Mouse (Mus musculus) midbrain, postnatal 0 days (tissue): ENCODE measurements at regions not wholly inside any gene's neighbourhood (a gene's known extent, or its start where the extent isn't known, plus 50 kb on each side); places are given as distances from the start of the nearest gene placed in this dataset.
A peak's percentile ranks its signal among the peaks of the same experiment; 100 is the strongest.

Source experiments
- ATAC-seq: fragments of 200-750 bp; cut with Nextera tagmentation; 2 replicates; pipeline ENCODE4 v1.8.0; 2017; ENCODE audit warnings: moderate number of reproducible peaks, mild to moderate bottlenecking, moderate TSS enrichment, moderate library complexity; ENCODE audit not compliant: low FRiP score
- DNase-seq: peaks from one replicate; pipeline ENCODE4 v3.0.0-alpha.2; 2015; ENCODE audit warnings: low spot score
- H3K27ac ChIP-seq: fragments of 300-500 bp; sonication (generic); 2 replicates; pipeline ENCODE4 v1.5.1; 2014; ENCODE audit warnings: low read depth, mild to moderate bottlenecking, low read length, mixed read lengths
- H3K27me3 ChIP-seq: fragments of 300-500 bp; sonication (generic); 2 replicates; pipeline ENCODE4 v1.6.1; 2014; ENCODE audit warnings: low read length, control low read depth, mixed read lengths; ENCODE audit not compliant: insufficient read depth
- H3K36me3 ChIP-seq: fragments of 300-500 bp; sonication (generic); 2 replicates; pipeline ENCODE4 v1.6.1; 2014; ENCODE audit warnings: low read length, control low read depth, mixed read lengths; ENCODE audit not compliant: insufficient read depth
- H3K4me1 ChIP-seq: fragments of 300-500 bp; sonication (generic); 2 replicates; pipeline ENCODE4 v1.6.1; 2014; ENCODE audit warnings: mild to moderate bottlenecking, control low read depth, antibody characterized with exemption, low read length, mixed read lengths; ENCODE audit not compliant: insufficient read depth
- H3K4me2 ChIP-seq: fragments of 300-500 bp; sonication (generic); 2 replicates; pipeline ENCODE4 v1.6.1; 2014; ENCODE audit warnings: low read depth, mild to moderate bottlenecking, low read length, mixed read lengths; ENCODE audit not compliant: poor library complexity, severe bottlenecking
- H3K4me3 ChIP-seq: fragments of 300-500 bp; sonication (generic); 2 replicates; pipeline ENCODE4 v1.5.1; 2014; ENCODE audit warnings: low read depth, mild to moderate bottlenecking, low read length, moderate library complexity
- H3K9ac ChIP-seq: fragments of 300-500 bp; sonication (generic); replicated peaks from 2 replicates; pipeline ENCODE4 v1.6.1; 2014; ENCODE audit warnings: mild to moderate bottlenecking, low read length, moderate library complexity, mixed read lengths; ENCODE audit not compliant: poor library complexity, severe bottlenecking
- H3K9me3 ChIP-seq: fragments of 300-500 bp; sonication (generic); 2 replicates; pipeline ENCODE4 v1.6.1; 2016; ENCODE audit warnings: low read length, control low read depth
- CTCF ChIP-seq: IDR thresholded peaks from 2 replicates; pipeline ENCODE4 v1.5.1; 2016; ENCODE audit warnings: antibody characterized with exemption, mild to moderate bottlenecking
- WGBS: fragments of 180-500 bp; shearing (Covaris S2); extraction: QIAGEN DNeasy Blood & Tissue Kit; methylation state at CpG from one replicate; pipeline ENCODE4 v1.1.7; 2014; 5-methylcytosine and 5-hydroxymethylcytosine counted together

DNA sequence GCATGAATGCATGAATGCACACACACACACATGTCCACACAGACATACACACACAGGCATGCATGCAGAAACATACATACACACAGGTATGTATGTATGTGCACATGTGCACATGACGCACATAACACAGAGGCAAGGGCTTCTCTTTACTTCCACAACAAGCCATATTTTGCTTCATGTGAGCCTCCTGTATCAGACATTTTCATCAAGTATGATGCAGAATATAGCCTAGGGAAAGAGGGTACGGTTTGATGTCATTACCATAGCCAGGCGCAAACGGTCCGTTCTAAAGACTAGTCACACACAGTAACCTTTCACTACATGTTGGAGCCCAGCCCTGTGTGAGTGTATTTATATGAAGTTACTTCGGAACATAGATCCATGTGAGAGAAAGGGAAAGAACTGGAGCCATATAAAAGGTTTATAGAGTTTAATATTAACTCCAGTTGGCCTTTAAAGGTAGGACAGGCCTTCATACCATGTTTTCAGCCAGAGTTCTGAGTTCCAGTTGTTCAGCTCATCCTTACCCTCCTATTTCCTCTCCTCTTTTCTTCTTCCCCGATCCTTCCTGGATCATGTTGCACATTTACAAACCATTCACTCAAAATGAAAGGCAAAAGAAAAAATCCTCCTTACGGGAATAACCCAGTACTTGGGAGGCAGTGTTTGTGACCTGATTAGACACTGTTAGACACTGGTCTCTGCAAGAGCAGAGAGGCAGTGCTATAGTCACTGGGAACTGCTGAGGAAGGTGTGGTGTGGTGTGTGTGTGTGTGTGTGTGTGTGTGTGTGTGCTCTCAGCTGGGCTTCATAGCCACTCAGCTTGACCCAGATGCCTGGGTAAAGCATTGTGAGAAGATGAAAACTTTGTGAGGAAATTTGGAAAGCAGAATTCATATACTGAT, 434.1 kb upstream of the Ccnh start:
- no peak for DNase-seq
- Histone ChIP-seq H3K4me1 (no peaks in the 10 kb centered on the region), H3K36me3 (no peaks in the 10 kb centered on the region), H3K27me3 (no peaks in the 10 kb centered on the region), H3K27ac (no peak overlapping the region), H3K4me3 (no peak overlapping the region), H3K9ac (no peak overlapping the region), H3K4me2 (no peak overlapping the region), H3K9me3 (no peaks in the 10 kb centered on the region)
- ATAC-seq, result no peak; the same call in 1 of the 2 replicates
- 73% methylated on average over 8 of the region's 8 CpGs for WGBS
- TF ChIP-seq CTCF, result no peak

DNA sequence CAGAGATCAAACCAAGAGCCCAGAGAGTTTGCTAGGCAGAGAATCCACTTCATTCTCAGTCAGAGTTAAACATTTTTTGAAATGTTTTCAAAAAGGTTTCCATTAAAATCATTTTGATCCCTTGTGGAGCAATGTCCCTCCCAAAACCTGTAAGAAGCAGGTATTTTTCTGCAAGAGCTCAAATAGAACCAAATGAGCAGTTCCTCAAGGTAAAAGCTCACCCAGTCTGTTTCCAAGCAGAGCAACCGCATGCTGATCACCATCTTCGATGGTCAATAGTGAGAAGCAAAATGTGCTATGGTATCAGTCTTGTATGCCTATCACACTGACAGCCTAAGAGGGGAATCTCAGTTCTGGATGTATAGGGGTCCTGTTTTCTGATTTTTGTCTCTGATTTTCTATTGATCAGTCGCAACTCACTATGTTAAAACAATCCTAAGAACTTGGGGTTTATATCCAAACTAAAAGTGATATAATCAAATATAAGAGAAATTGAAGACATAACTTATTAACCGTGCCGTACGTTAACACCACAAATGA, 432.3 kb upstream of the Ccnh start:
- Histone ChIP-seq H3K4me2 (no peak overlapping the region), H3K4me3 (no peak overlapping the region), H3K27ac (no peak overlapping the region), H3K9ac (no peak overlapping the region), H3K9me3 (no peaks in the 10 kb centered on the region), H3K27me3 (no peaks in the 10 kb centered on the region), H3K4me1 (no peaks in the 10 kb centered on the region), H3K36me3 (no peaks in the 10 kb centered on the region)
- no peak for TF ChIP-seq CTCF
- ATAC-seq (no peak), DNase-seq (no peak)
- WGBS, result 80% methylated on average over 6 of the region's 6 CpGs

DNA sequence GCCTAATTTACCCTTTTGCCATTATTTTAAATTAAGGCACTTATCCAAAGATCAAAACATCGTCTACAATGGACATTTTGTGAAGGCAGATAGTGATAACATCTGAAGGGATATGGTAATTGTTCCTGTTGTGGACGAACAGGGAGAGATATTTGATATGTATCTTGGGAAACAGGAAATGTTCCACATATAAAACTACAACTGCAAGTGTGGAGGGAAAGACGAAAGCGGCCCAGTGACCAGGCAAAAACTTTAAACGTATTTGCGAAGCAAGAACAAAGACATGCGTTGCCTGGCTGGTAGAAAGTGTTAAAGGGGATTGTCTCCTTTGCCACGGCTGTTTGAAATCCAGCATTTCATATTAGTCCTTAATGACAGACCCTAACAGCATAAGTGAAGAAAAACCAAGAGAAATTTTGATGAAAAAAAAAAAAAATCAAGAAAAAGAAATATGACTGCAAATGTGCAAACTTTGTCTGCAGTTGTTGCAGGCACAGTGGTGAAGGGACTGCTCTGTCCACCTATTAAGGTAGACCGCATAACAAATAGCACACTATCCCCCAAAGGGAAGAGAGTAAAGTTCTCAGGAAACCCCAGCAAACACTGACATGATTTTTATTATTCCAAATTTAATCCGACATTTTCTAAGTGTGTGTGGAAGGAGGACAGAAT, 431.2 kb upstream of the Ccnh start:
- DNase-seq (peak; percentile 26), ATAC-seq (peak; percentile 49)
- H3K4me1 ChIP-seq, result no peaks in the 10 kb centered on the region
- H3K9me3 ChIP-seq, result no peaks in the 10 kb centered on the region
- H3K9ac ChIP-seq, result no peak overlapping the region
- H3K4me3 ChIP-seq, result no peak overlapping the region
- H3K36me3 ChIP-seq, result no peaks in the 10 kb centered on the region
- no peaks in the 10 kb centered on the region for H3K27me3 ChIP-seq
- H3K27ac ChIP-seq, result peak overlapping the region; percentile 59
- peak overlapping the region; percentile 34 for H3K4me2 ChIP-seq
- TF ChIP-seq CTCF, result no peak
- 19% methylated on average over 10 of the region's 10 CpGs for WGBS

- Histone ChIP-seq H3K36me3 (no peaks in the 10 kb centered on the region), H3K9me3 (no peaks in the 10 kb centered on the region), H3K27me3 (no peaks in the 10 kb centered on the region), H3K4me1 (no peaks in the 10 kb centered on the region), H3K4me3 (no peak overlapping the region), H3K9ac (no peak overlapping the region), H3K27ac (peak overlapping the region; percentile 59), H3K4me2 (peak overlapping the region; percentile 34)
- ATAC-seq (peak; percentile 95), DNase-seq (peak; percentile 97)
- WGBS, result 0% methylated on average over 6 of the region's 6 CpGs
- peak; percentile 94 for TF ChIP-seq CTCF
Measured at GRCm38 (mm10) chr13:84758568-84758900, 430.7 kb upstream of the Ccnh start.

DNA sequence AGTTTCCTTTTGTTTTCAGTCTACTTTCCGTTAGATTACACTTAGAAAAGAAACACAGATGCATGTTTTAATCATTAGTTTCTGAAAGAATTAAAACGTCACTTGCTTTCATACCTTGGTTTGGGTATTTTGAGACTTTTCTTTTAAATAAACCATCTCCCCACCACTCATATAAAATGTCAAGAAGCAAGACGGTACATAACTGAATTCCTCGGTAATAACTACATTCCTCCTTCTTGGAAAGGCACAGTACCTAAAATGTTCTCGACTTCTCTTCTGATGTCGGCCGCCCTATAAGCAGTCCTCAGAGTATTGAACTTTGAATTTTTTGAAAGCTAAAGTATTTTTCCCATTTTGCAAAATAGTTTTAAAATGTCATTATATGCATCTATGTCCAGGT, 430.1 kb upstream of the Ccnh start:
- Histone ChIP-seq H3K36me3 (no peaks in the 10 kb centered on the region), H3K4me3 (no peak overlapping the region), H3K4me1 (no peaks in the 10 kb centered on the region), H3K4me2 (no peak overlapping the region), H3K9ac (no peak overlapping the region), H3K27ac (no peak overlapping the region), H3K9me3 (no peaks in the 10 kb centered on the region), H3K27me3 (no peaks in the 10 kb centered on the region)
- no peak for TF ChIP-seq CTCF
- ATAC-seq (no peak), DNase-seq (no peak)
- 64% methylated on average over 7 of the region's 7 CpGs for WGBS

GRCm38 (mm10) chr13:84760471-84760870, 428.7 kb upstream of the Ccnh start:
- no peaks in the 10 kb centered on the region for H3K9me3 ChIP-seq
- no peak overlapping the region for H3K9ac ChIP-seq
- 64% methylated on average over 3 of the region's 3 CpGs for whole genome bisulfite sequencing
- H3K27me3 ChIP-seq, result no peaks in the 10 kb centered on the region
- H3K4me3 ChIP-seq, result no peak overlapping the region
- no peak for TF ChIP-seq CTCF
- ATAC-seq (no peak), DNase-seq (peak; percentile 48)
- no peaks in the 10 kb centered on the region for H3K4me1 ChIP-seq
- no peak overlapping the region for H3K4me2 ChIP-seq
- H3K36me3 ChIP-seq, result no peaks in the 10 kb centered on the region
- H3K27ac ChIP-seq, result no peak overlapping the region
